Mouse (Mus musculus): ENCODE results near the gene Gtf3c1. TPM values are rescaled to one million over a fixed set of nuclear protein-coding genes. Genes with fewer than 3 reads are reported as not detected.

The Gtf3c1 gene
- polyA plus RNA-seq, 1 experiment: 47.9 TPM

DNA sequence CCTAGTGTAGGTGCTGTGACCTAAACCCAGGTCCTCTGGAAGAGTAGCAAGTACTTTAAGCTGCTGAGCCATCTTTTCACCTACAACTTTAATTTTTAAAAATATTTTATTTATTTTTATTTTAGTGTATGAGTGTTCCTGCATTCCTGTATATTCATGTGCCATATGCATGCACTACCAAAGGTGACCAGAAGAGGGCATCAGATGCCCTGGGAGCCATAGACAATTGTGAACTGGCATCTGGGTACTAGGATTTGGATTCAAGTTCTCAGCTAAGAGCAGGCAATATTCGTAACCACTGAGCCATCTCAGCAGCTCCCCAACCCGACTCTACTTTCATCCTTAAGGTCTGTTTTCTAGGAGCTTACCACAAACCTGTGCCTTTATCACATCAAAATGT is 32.7 kb downstream of the Gtf3c1 start:
- 74% methylated on average over 2 of the region's 2 CpGs for WGBS
- Histone ChIP-seq H3K4me1 (ENCODE audit: control insufficient read depth, insufficient read depth, low read length) (no peaks in the 10 kb centered on the region), H3K27me3 (replicated peaks; ENCODE audit: control insufficient read depth, insufficient read depth, low read length) (no peaks in the 10 kb centered on the region), H3K27ac (ENCODE audit: insufficient read depth, low read depth, low read length) (no peak overlapping the region), H3K4me3 (ENCODE audit: insufficient read depth, low read depth, low read length) (no peak overlapping the region), H3K36me3 (ENCODE audit: control insufficient read depth, insufficient read depth, low read length) (peaks cover 15% of the 10 kb centered on the region; the same call in 1 of the 2 replicates)
- DNase-seq: peak; percentile 50
- TF ChIP-seq POLR2A (IDR thresholded peaks at IDR 0.05; ENCODE audit: low read depth, low read length) (no peak), CTCF (conservative IDR thresholded peaks at IDR 0.05; ENCODE audit: insufficient read depth, insufficient read length, low read depth, low read length) (peak; percentile 66)

- no peak for DNase-seq
- Histone ChIP-seq H3K4me3 (ENCODE audit: insufficient read depth, low read depth, low read length) (no peak overlapping the region), H3K27me3 (replicated peaks; ENCODE audit: control insufficient read depth, insufficient read depth, low read length) (no peaks in the 10 kb centered on the region), H3K4me1 (ENCODE audit: control insufficient read depth, insufficient read depth, low read length) (no peaks in the 10 kb centered on the region), H3K27ac (ENCODE audit: insufficient read depth, low read depth, low read length) (no peak overlapping the region), H3K36me3 (ENCODE audit: control insufficient read depth, insufficient read depth, low read length) (peaks cover 17% of the 10 kb centered on the region)
- 67% methylated on average over 8 of the region's 8 CpGs for WGBS
- TF ChIP-seq POLR2A (IDR thresholded peaks at IDR 0.05; ENCODE audit: low read depth, low read length) (no peak), CTCF (conservative IDR thresholded peaks at IDR 0.05; ENCODE audit: insufficient read depth, insufficient read length, low read depth, low read length) (no peak)
Measured at GRCm38 (mm10) chr7:125671396-125671795, 36.2 kb downstream of the Gtf3c1 start.

GRCm38 (mm10) chr7:125670865-125671264 is 36.7 kb downstream of the Gtf3c1 start:
- no peaks in the 10 kb centered on the region for H3K27me3 ChIP-seq (replicated peaks; ENCODE audit: control insufficient read depth, insufficient read depth, low read length)
- H3K4me3 ChIP-seq (ENCODE audit: insufficient read depth, low read depth, low read length): no peak overlapping the region
- no peaks in the 10 kb centered on the region for H3K4me1 ChIP-seq (ENCODE audit: control insufficient read depth, insufficient read depth, low read length)
- H3K36me3 ChIP-seq (ENCODE audit: control insufficient read depth, insufficient read depth, low read length): peaks cover 17% of the 10 kb centered on the region
- no peak overlapping the region for H3K27ac ChIP-seq (ENCODE audit: insufficient read depth, low read depth, low read length)
- 80% methylated on average over 6 of the region's 6 CpGs for WGBS
- DNase-seq: no peak
- TF ChIP-seq CTCF (conservative IDR thresholded peaks at IDR 0.05; ENCODE audit: insufficient read depth, insufficient read length, low read depth, low read length) (no peak), POLR2A (IDR thresholded peaks at IDR 0.05; ENCODE audit: low read depth, low read length) (no peak)

DNA sequence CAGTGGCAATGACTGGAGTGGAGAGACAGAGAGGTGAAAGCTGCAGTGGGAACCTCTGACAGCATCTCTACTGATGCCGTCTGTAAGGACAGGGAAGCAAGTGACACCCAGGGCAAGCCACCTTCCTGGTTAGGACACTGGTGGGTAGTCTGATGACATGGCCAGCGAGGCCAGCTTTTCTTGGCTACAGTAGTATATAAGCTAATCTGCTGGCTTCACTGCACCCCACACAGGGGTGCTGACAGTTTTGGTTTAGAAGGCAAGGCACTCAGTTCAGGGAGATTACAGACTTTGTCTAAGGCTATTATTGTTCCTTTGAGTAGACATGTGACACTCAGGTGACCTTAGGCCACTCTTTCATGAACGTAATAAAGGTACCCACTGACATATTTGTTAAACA is 43.9 kb downstream of the Gtf3c1 start:
- H3K4me3 ChIP-seq (ENCODE audit: insufficient read depth, low read depth, low read length): no peak overlapping the region
- WGBS: 80% methylated on average over 3 of the region's 3 CpGs
- TF ChIP-seq CTCF (conservative IDR thresholded peaks at IDR 0.05; ENCODE audit: insufficient read depth, insufficient read length, low read depth, low read length) (no peak), POLR2A (IDR thresholded peaks at IDR 0.05; ENCODE audit: low read depth, low read length) (no peak)
- H3K27ac ChIP-seq (ENCODE audit: insufficient read depth, low read depth, low read length): no peak overlapping the region
- H3K36me3 ChIP-seq (ENCODE audit: control insufficient read depth, insufficient read depth, low read length): peaks cover 4% of the 10 kb centered on the region
- no peaks in the 10 kb centered on the region for H3K4me1 ChIP-seq (ENCODE audit: control insufficient read depth, insufficient read depth, low read length)
- no peak for DNase-seq
- H3K27me3 ChIP-seq (replicated peaks; ENCODE audit: control insufficient read depth, insufficient read depth, low read length): no peaks in the 10 kb centered on the region

DNA sequence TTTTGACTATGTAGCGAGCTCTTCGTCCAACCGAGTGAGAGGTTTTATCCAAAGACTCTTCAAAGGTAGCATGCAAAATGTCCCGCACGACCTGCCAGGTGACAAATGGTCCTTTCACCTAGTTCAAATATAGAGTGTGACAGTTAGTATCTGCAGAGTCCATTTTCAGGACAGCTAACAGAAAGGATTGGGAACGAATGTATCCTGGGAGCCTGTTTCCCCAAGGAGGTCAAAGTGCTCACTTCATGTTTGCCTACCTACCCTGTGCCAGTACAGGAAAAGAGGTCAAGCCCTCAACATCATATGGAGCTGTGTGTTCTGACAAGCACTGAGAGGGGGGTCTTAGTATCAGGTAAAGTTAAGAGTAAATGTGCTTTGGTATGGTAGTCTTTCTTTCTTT is 50.1 kb downstream of the Gtf3c1 start:
- no peak for DNase-seq
- Histone ChIP-seq H3K36me3 (ENCODE audit: control insufficient read depth, insufficient read depth, low read length) (peaks cover 15% of the 10 kb centered on the region), H3K27ac (ENCODE audit: insufficient read depth, low read depth, low read length) (no peak overlapping the region), H3K27me3 (replicated peaks; ENCODE audit: control insufficient read depth, insufficient read depth, low read length) (no peaks in the 10 kb centered on the region), H3K4me3 (ENCODE audit: insufficient read depth, low read depth, low read length) (no peak overlapping the region), H3K4me1 (ENCODE audit: control insufficient read depth, insufficient read depth, low read length) (no peaks in the 10 kb centered on the region)
- 92% methylated on average over 6 of the region's 6 CpGs for WGBS
- TF ChIP-seq POLR2A (IDR thresholded peaks at IDR 0.05; ENCODE audit: low read depth, low read length) (no peak), CTCF (conservative IDR thresholded peaks at IDR 0.05; ENCODE audit: insufficient read depth, insufficient read length, low read depth, low read length) (no peak)

DNA sequence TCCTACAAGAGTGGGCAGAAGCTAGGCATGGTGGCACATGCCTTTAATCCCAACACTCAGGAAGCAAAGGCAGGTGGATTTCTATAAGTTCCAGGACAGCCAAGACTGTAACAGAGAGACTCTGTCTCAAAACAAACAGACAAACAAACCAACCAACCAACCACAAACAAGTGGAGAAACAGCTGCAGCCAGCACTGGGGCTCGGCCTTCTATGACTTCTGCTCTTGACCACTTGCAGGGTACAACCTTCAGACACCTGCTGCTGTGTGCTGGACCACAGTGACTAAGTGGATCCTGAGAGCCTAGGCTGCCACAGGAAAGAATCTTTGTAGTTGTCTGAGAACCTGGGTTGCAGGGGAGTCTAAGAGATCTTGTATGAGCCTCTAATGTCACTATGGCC is 58.6 kb downstream of the Gtf3c1 start:
- Histone ChIP-seq H3K4me3 (ENCODE audit: insufficient read depth, low read depth, low read length) (no peak overlapping the region), H3K4me1 (ENCODE audit: control insufficient read depth, insufficient read depth, low read length) (no peaks in the 10 kb centered on the region), H3K27me3 (replicated peaks; ENCODE audit: control insufficient read depth, insufficient read depth, low read length) (no peaks in the 10 kb centered on the region), H3K36me3 (ENCODE audit: control insufficient read depth, insufficient read depth, low read length) (peaks cover 6% of the 10 kb centered on the region; the same call in 1 of the 2 replicates), H3K27ac (ENCODE audit: insufficient read depth, low read depth, low read length) (no peak overlapping the region)
- 93% methylated on average over 1 of the region's 1 CpGs for whole genome bisulfite sequencing
- no peak for TF ChIP-seq POLR2A (IDR thresholded peaks at IDR 0.05; ENCODE audit: low read depth, low read length)
- no peak for TF ChIP-seq CTCF (conservative IDR thresholded peaks at IDR 0.05; ENCODE audit: insufficient read depth, insufficient read length, low read depth, low read length)
- no peak for DNase-seq

DNA sequence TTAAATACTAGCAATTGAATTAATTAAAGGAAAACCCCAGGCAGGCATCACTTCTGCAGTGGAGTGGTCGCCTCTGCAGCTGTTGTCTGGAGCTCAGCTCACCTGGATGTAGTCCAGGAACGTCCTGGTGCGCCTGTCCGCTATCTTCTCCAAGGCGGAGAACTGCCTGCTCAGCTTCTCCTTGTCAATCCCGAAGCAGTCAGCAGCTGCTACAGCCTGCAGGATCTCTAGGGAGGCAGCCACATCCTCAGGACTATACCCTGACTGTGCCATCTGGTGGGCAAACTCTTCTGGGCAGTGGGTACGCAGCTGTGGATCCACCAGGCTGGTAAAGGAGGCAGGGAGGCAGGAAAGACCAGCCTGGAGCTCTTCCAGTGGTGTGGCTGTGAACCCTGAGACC is 62.2 kb downstream of the Gtf3c1 start:
- DNase-seq: no peak
- Histone ChIP-seq H3K27ac (ENCODE audit: insufficient read depth, low read depth, low read length) (no peak overlapping the region), H3K4me3 (ENCODE audit: insufficient read depth, low read depth, low read length) (no peak overlapping the region), H3K36me3 (ENCODE audit: control insufficient read depth, insufficient read depth, low read length) (peaks cover 3% of the 10 kb centered on the region; the same call in 1 of the 2 replicates), H3K4me1 (ENCODE audit: control insufficient read depth, insufficient read depth, low read length) (no peaks in the 10 kb centered on the region), H3K27me3 (replicated peaks; ENCODE audit: control insufficient read depth, insufficient read depth, low read length) (no peaks in the 10 kb centered on the region)
- WGBS: 80% methylated on average over 7 of the region's 7 CpGs
- TF ChIP-seq POLR2A (IDR thresholded peaks at IDR 0.05; ENCODE audit: low read depth, low read length) (no peak), CTCF (conservative IDR thresholded peaks at IDR 0.05; ENCODE audit: insufficient read depth, insufficient read length, low read depth, low read length) (no peak)
